Mouse (Mus musculus) MEL (cell line): Measurements from ENCODE around the gene Dolpp1. TPM values are rescaled to one million over a fixed set of nuclear protein-coding genes. Genes with fewer than 3 reads are reported as not detected.

Experiments used
- DNase-seq: peaks from one replicate; pipeline ENCODE4 v3.0.0; 2011; ENCODE audit warnings: low read depth, low spot score
- H3K27ac ChIP-seq: 2 replicates; pipeline ENCODE4 v1.5.1; 2012; ENCODE audit warnings: low read depth, mild to moderate bottlenecking, control low read depth, low read length, moderate library complexity; ENCODE audit not compliant: control insufficient read depth
- H3K27me3 ChIP-seq, 2 experiments: fragments of 150-350 bp in 1 of 2; sonication (generic) in 1 of 2; 2 replicates each; pipeline ENCODE4 v1.6.1; 2012; ENCODE audit warnings: low read length in 2 of 2, mild to moderate bottlenecking in 2 of 2, improper control_type of control experiment in 1 of 2, moderate library complexity in 1 of 2; ENCODE audit not compliant: insufficient read depth in 2 of 2, control insufficient read depth in 1 of 2
- H3K36me3 ChIP-seq, 2 experiments: 2 replicates each; pipeline ENCODE4 v1.6.1; 2012 to 2014; ENCODE audit warnings: low read length in 2 of 2, improper control_type of control experiment in 1 of 2, inconsistent platforms in 1 of 2, mild to moderate bottlenecking in 1 of 2; ENCODE audit not compliant: insufficient read depth in 2 of 2, control insufficient read depth in 1 of 2
- H3K4me1 ChIP-seq, 2 experiments: fragments of 150-350 bp in 1 of 2; sonication (generic) in 1 of 2; 2 replicates each; pipeline ENCODE4 v1.6.1; 2012; ENCODE audit warnings: low read length in 2 of 2, improper control_type of control experiment in 1 of 2, mild to moderate bottlenecking in 1 of 2; ENCODE audit not compliant: insufficient read depth in 2 of 2, control insufficient read depth in 1 of 2
- H3K4me3 ChIP-seq, 2 experiments: fragments of 150-350 bp in 1 of 2; sonication (generic) in 1 of 2; 2 replicates each; pipeline ENCODE4 v1.5.1; 2012; ENCODE audit warnings: low read depth in 2 of 2, low read length in 2 of 2, mild to moderate bottlenecking in 2 of 2, moderate library complexity in 2 of 2, control low read depth in 1 of 2, improper control_type of control experiment in 1 of 2; ENCODE audit not compliant: control insufficient read depth in 1 of 2, insufficient read depth in 1 of 2
- H3K79me2 ChIP-seq: 2 replicates; pipeline ENCODE4 v1.6.1; 2012; ENCODE audit warnings: mild to moderate bottlenecking, low read length, moderate library complexity; ENCODE audit not compliant: control insufficient read depth, poor library complexity, insufficient read depth
- H3K9ac ChIP-seq: 2 replicates; pipeline ENCODE4 v1.6.1; 2012; ENCODE audit warnings: low read depth, mild to moderate bottlenecking, control low read depth, low read length, moderate library complexity; ENCODE audit not compliant: control insufficient read depth, poor library complexity, severe bottlenecking
- H3K9me3 ChIP-seq: fragments of 150-350 bp; sonication (generic); replicated peaks from 2 replicates; pipeline ENCODE4 v1.6.1; 2012; ENCODE audit warnings: mild to moderate bottlenecking, low read length, improper control_type of control experiment, moderate library complexity; ENCODE audit not compliant: insufficient read depth
- CHD2 ChIP-seq: IDR thresholded peaks from 2 replicates; pipeline ENCODE4 v1.6.1; 2011; ENCODE audit warnings: low read length, improper control_type of control experiment
- GABPA ChIP-seq: IDR thresholded peaks from 2 replicates; pipeline ENCODE4 v1.6.1; 2012; ENCODE audit warnings: low read depth, mild to moderate bottlenecking, inconsistent platforms, low read length, improper control_type of control experiment, moderate library complexity
- GATA1 ChIP-seq: IDR thresholded peaks from 2 replicates; pipeline ENCODE4 v1.6.1; 2011; ENCODE audit warnings: low read depth, low read length, improper control_type of control experiment
- KAT2A ChIP-seq: conservative IDR thresholded peaks from 2 replicates; pipeline ENCODE4 v1.6.1; 2012; ENCODE audit warnings: low read depth, low read length, improper control_type of control experiment, inconsistent platforms
- MEF2A ChIP-seq: IDR thresholded peaks from 2 replicates; pipeline ENCODE4 v1.6.1; 2014; ENCODE audit warnings: low read depth, mild to moderate bottlenecking, inconsistent platforms, low read length, improper control_type of control experiment; ENCODE audit not compliant: poor library complexity, insufficient replicate concordance, severe bottlenecking; ENCODE audit errors: extremely low read depth
- MYC ChIP-seq: IDR thresholded peaks from 2 replicates; pipeline ENCODE4 v1.6.1; 2011; ENCODE audit warnings: low read depth, mild to moderate bottlenecking, low read length, improper control_type of control experiment, moderate library complexity
- NELFE ChIP-seq: IDR thresholded peaks from 2 replicates; pipeline ENCODE4 v1.6.1; 2011; ENCODE audit warnings: low read depth, low read length, improper control_type of control experiment
- SIN3A ChIP-seq: IDR thresholded peaks from 2 replicates; pipeline ENCODE4 v1.6.1; 2012; ENCODE audit warnings: low read length, improper control_type of control experiment, inconsistent platforms
- SMC3 ChIP-seq: IDR thresholded peaks from 2 replicates; pipeline ENCODE4 v1.6.1; 2011; ENCODE audit warnings: low read depth, low read length, improper control_type of control experiment
- TBP ChIP-seq: IDR thresholded peaks from 2 replicates; pipeline ENCODE4 v1.8.0; 2011; ENCODE audit warnings: low read depth, low read length, improper control_type of control experiment
- TCF12 ChIP-seq: IDR thresholded peaks from 2 replicates; pipeline ENCODE4 v1.6.1; 2014; ENCODE audit warnings: low read depth, mild to moderate bottlenecking, inconsistent platforms, low read length, improper control_type of control experiment, moderate library complexity
- UBTF ChIP-seq: IDR thresholded peaks from 2 replicates; pipeline ENCODE4 v1.6.1; 2012; ENCODE audit warnings: low read depth, mild to moderate bottlenecking, inconsistent platforms, low read length, improper control_type of control experiment, moderate library complexity, borderline replicate concordance; ENCODE audit not compliant: insufficient read depth
- USF1 ChIP-seq: IDR thresholded peaks from 2 replicates; pipeline ENCODE4 v1.6.1; 2014; ENCODE audit warnings: low read depth, mild to moderate bottlenecking, inconsistent platforms, low read length, improper control_type of control experiment, moderate library complexity
- ZC3H11A ChIP-seq: IDR thresholded peaks from 2 replicates; pipeline ENCODE4 v1.6.1; 2012; ENCODE audit warnings: low read depth, mild to moderate bottlenecking, inconsistent platforms, low read length, improper control_type of control experiment
- ZKSCAN1 ChIP-seq: IDR thresholded peaks from 2 replicates; pipeline ENCODE4 v1.6.1; 2012; ENCODE audit warnings: low read depth, mild to moderate bottlenecking, inconsistent platforms, low read length, improper control_type of control experiment, moderate library complexity
- ZNF384 ChIP-seq: IDR thresholded peaks from 2 replicates; pipeline ENCODE4 v1.6.1; 2012; ENCODE audit warnings: low read depth, mild to moderate bottlenecking, inconsistent platforms, low read length, improper control_type of control experiment
- polyA plus RNA-seq, 2 experiments: library from polyadenylated mRNA; stranded (reverse) in 1 of 2; unstranded in 1 of 2; fragments of >175 nt in 1 of 2; fragments of >200 nt in 1 of 2; gene quantifications; 2 replicates each; pipeline versions ENCODE4 v1.2.1 to v1.2.4; 2012; ENCODE audit warnings: low replicate concordance in 2 of 2, low read depth in 1 of 2; ENCODE audit not compliant: insufficient read length in 2 of 2, insufficient read depth in 1 of 2, missing spikeins in 1 of 2
- total RNA-seq: library from RNA; depleted of rRNA; stranded (reverse); fragments of 300-350 nt; gene quantifications from 2 replicates; pipeline ENCODE4 v1.2.3, GENCODE M21; 2012

Gene Dolpp1
- total and polyA plus RNA-seq, 3 experiments: 28.0 to 37.5 TPM; not detected in 1

DNA sequence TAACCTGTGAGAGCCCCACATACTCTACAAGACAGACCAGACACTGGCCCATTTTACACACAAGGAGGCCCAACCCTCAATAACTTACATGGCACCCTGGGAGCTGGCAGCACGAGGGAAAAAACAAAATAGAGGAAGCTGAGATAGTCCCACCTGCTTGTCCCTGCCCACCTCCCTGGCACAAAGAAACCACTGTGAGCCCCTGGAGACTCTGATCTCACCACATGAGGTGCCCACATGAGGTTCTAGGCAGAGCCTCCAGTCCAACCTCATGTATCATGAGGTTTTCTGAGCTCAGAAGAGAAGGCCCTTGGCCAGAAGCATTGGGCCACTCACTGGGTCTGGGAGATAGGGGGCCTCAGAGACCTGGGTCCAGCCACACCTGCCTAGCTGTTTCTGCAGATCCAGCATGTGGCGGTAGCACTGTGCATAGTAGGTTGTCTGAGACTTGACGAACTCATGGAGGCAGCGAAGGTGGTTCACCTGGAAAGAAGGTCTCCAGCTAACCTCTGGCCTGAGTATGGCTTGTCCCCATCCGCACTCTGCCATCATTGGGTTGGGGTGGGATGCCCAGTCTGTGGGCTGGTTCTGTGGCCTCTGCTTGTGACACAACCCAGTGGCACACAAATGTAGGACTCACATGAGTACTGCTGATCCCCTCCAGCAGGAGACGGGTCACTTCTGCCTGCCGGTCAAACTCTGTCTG is 45.9 kb upstream of the Dolpp1 start:
- H3K4me1 ChIP-seq: no peaks in the 10 kb centered on the region
- no peak overlapping the region for H3K4me3 ChIP-seq
- no peaks in the 10 kb centered on the region for H3K27me3 ChIP-seq
- no peak for TF ChIP-seq TCF12
- TF ChIP-seq TBP: no peak
- no peak for TF ChIP-seq MEF2A
- TF ChIP-seq KAT2A: no peak
- no peak for TF ChIP-seq CHD2
- no peak for TF ChIP-seq USF1
- TF ChIP-seq, all 39 proteins: peak for 0
- Histone ChIP-seq H3K9me3 (no peaks in the 10 kb centered on the region), H3K9ac (no peak overlapping the region), H3K36me3 (peaks cover 0 to 9% of the 10 kb centered on the region in 2 experiments; a peak in 1 of 4 replicates), H3K27ac (no peak overlapping the region), H3K79me2 (no peaks in the 10 kb centered on the region)
- DNase-seq: no peak

DNA sequence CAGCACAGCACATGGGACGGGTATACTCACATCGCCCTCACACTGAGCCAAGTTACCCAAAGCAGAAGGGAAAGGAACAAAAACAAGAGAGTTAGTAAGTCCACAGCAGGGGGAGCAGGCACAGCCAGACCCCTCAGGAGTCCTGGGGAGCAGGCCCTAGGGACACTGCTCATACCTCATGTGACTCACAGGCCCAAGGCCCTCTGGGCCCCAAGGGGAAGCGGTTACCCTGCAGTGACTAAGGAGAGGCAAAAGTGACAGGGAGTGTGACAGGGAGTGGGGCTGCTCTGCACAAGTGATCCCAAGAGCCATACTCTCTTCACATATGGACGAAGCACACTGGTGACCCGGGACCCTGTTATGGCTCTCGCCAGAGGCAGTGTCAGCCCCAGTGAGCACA is 42.9 kb upstream of the Dolpp1 start:
- Histone ChIP-seq H3K9ac (no peak overlapping the region), H3K4me1 (no peaks in the 10 kb centered on the region), H3K4me3 (no peak overlapping the region), H3K36me3 (no peaks in the 10 kb centered on the region; a peak in 1 of 4 replicates), H3K9me3 (no peaks in the 10 kb centered on the region), H3K79me2 (no peaks in the 10 kb centered on the region), H3K27me3 (no peaks in the 10 kb centered on the region), H3K27ac (no peak overlapping the region)
- TF ChIP-seq MYC: no peak
- no peak for TF ChIP-seq SIN3A
- TF ChIP-seq ZKSCAN1: no peak
- TF ChIP-seq NELFE: no peak
- no peak for TF ChIP-seq GABPA
- no peak for TF ChIP-seq ZNF384
- no peak for TF ChIP-seq SMC3
- TF ChIP-seq GATA1: no peak
- TF ChIP-seq USF1: no peak
- TF ChIP-seq TBP: no peak
- TF ChIP-seq UBTF: no peak
- no peak for TF ChIP-seq ZC3H11A
- no peak for TF ChIP-seq MEF2A
- TF ChIP-seq TCF12: no peak
- DNase-seq: no peak
